Mouse (Mus musculus): ENCODE data around the gene Wdr20.

The Wdr20 gene

GRCm38 (mm10) chr12:110828908-110829307 lies 91.2 kb downstream of the Wdr20 start:
- no peak for DNase-seq

- DNase-seq, result no peak
Measured at GRCm38 (mm10) chr12:110830293-110831024, 92.7 kb downstream of the Wdr20 start.

GRCm38 (mm10) chr12:110835182-110835581 lies 97.4 kb downstream of the Wdr20 start:
- no peak for DNase-seq

GRCm38 (mm10) chr12:110836729-110837128 lies 99.0 kb downstream of the Wdr20 start:
- DNase-seq, result no peak

- DNase-seq, result no peak
Measured at GRCm38 (mm10) chr12:110837192-110837841, 99.6 kb downstream of the Wdr20 start.

- DNase-seq, result no peak
Measured at GRCm38 (mm10) chr12:110837850-110838249, 100.1 kb downstream of the Wdr20 start.

- peak; percentile 96 for DNase-seq
Measured at GRCm38 (mm10) chr12:110840348-110841198, 102.8 kb downstream of the Wdr20 start, which contains the start of gene Mok. Mok (minus strand) TSS chr12:110840939.

GRCm38 (mm10) chr12:110841731-110842493 lies 104.2 kb downstream of the Wdr20 start:
- no peak for DNase-seq

GRCm38 (mm10) chr12:110843194-110844048 lies 105.7 kb downstream of the Wdr20 start:
- peak; percentile 81 for DNase-seq

GRCm38 (mm10) chr12:110844227-110845130 lies 106.7 kb downstream of the Wdr20 start:
- DNase-seq, result no peak

- DNase-seq, result peak; percentile 87
Measured at GRCm38 (mm10) chr12:110845131-110845880, 107.6 kb downstream of the Wdr20 start.

GRCm38 (mm10) chr12:110846191-110846765 lies 108.5 kb downstream of the Wdr20 start:
- no peak for DNase-seq

GRCm38 (mm10) chr12:110850010-110850928 lies 112.5 kb downstream of the Wdr20 start, which contains the start of gene Zfp839:
Zfp839 (plus strand) TSS chr12:110850253.
- peak; percentile 86 for DNase-seq

GRCm38 (mm10) chr12:110850929-110851256 lies 113.1 kb downstream of the Wdr20 start:
- DNase-seq, result no peak

- DNase-seq, result no peak
Measured at GRCm38 (mm10) chr12:110851414-110851813, 113.7 kb downstream of the Wdr20 start.

- no peak for DNase-seq
Measured at GRCm38 (mm10) chr12:110851923-110852322, 114.2 kb downstream of the Wdr20 start.

Measured in cerebellum, adult 11 months (tissue).